Mouse (Mus musculus) embryo, embryonic 10 days (tissue): Measurements from ENCODE around the gene Zbtb25.

Experiments
- DNase-seq: peaks from one replicate; pipeline ENCODE4 v3.0.0-alpha.2; 2015; ENCODE audit warnings: low spot score

Zbtb25 gene

GRCm38 (mm10) chr12:76377059-76377458 is 7.7 kb upstream of the Zbtb25 start:
- DNase-seq: no peak

- peak; percentile 66 for DNase-seq
These were observed 7.2 kb upstream of the Zbtb25 start for GRCm38 (mm10) chr12:76376649-76377048.

- no peak for DNase-seq
These were observed 6.1 kb upstream of the Zbtb25 start for GRCm38 (mm10) chr12:76375506-76375905.

GRCm38 (mm10) chr12:76374911-76375310 is 5.5 kb upstream of the Zbtb25 start:
- DNase-seq: no peak

- peak; percentile 19 for DNase-seq
These were observed 4.6 kb upstream of the Zbtb25 start for GRCm38 (mm10) chr12:76373991-76374390.

GRCm38 (mm10) chr12:76372881-76373818 is 3.7 kb upstream of the Zbtb25 start:
- no peak for DNase-seq

GRCm38 (mm10) chr12:76372046-76372445 is 2.6 kb upstream of the Zbtb25 start:
- no peak for DNase-seq

- peak; percentile 88 for DNase-seq
These were observed 1.6 kb upstream of the Zbtb25 start for GRCm38 (mm10) chr12:76370831-76371571.

- peak; percentile 81 for DNase-seq
These were observed 802 bp upstream of the Zbtb25 start, which contains the start of gene Zbtb1 for GRCm38 (mm10) chr12:76369978-76370830. Zbtb1 (plus strand) TSS chr12:76370266.

- peak; percentile 75 for DNase-seq
These were observed 604 bp downstream of the Zbtb25 start for GRCm38 (mm10) chr12:76368790-76369205.

GRCm38 (mm10) chr12:76368201-76368789 is 1.1 kb downstream of the Zbtb25 start:
- peak; percentile 22 for DNase-seq

GRCm38 (mm10) chr12:76367096-76367995 is 2.1 kb downstream of the Zbtb25 start:
- peak; percentile 76 for DNase-seq

GRCm38 (mm10) chr12:76366276-76366675 is 3.1 kb downstream of the Zbtb25 start:
- DNase-seq: no peak

- no peak for DNase-seq
These were observed 7.1 kb downstream of the Zbtb25 start for GRCm38 (mm10) chr12:76362303-76362676.

- no peak for DNase-seq
These were observed 7.7 kb downstream of the Zbtb25 start for GRCm38 (mm10) chr12:76361405-76362302.

- no peak for DNase-seq
These were observed 8.5 kb downstream of the Zbtb25 start for GRCm38 (mm10) chr12:76360868-76361267.

GRCm38 (mm10) chr12:76349680-76350220 is 19.7 kb downstream of the Zbtb25 start:
- no peak for DNase-seq

GRCm38 (mm10) chr12:76345759-76346455 is 23.5 kb downstream of the Zbtb25 start:
- DNase-seq: no peak
